Mouse (Mus musculus): ENCODE data around the gene Nkd2. TPM values are rescaled to one million over a fixed set of nuclear protein-coding genes. Genes with fewer than 3 reads are reported as not detected.

Nkd2 gene
- polyA plus RNA-seq (2016; fragmentation: Nextera tagmentation; extraction: Ambion mirVana) = 0.21 and 0.42 TPM in 2 replicates

DNA sequence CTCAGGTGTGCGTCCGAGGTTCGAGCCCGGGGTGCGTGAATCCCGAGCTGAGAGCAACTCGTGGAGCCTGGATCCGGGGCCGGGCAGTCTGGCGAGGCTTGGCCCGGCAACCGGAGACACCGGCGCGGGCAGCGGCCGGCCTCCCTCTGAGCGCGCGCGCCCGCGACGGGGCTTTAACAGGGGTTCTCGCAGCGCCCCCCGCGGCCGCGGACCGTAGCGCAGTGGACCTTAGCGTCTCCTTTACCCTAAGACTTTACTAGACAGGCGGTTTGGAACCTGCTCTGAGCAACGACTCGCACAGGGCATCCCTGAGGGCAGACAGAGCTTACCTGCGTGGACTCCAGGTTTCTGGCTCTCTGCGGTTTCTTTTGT lies at the start of gene Nkd2:
Nkd2 (minus strand) TSS at position 167 of the 372 bp plus-strand sequence.
- WGBS (ENCODE audit: insufficient replicate concordance) = under 1% methylated on average over 30 of the region's 38 CpGs
- Histone ChIP-seq H3K4me1 (peaks cover 7% of the 10 kb centered on the region), H3K9me3 (replicated peaks) (no peaks in the 10 kb centered on the region), H3K27ac (no peak within 1 kb of the TSS), H3K9ac (0 out of 2 replicates have a peak within 1 kb of the TSS, but pooled peaks have one; percentile 34), H3K27me3 (replicated peaks) (peaks cover 67% of the 10 kb centered on the region), H3K4me2 (peak within 1 kb of the TSS; percentile 76), H3K36me3 (no peaks in the 10 kb centered on the region), H3K4me3 (peak within 1 kb of the TSS; percentile 53)
- ATAC-seq = peak; percentile 40; the same call in 1 of the 2 replicates

DNA sequence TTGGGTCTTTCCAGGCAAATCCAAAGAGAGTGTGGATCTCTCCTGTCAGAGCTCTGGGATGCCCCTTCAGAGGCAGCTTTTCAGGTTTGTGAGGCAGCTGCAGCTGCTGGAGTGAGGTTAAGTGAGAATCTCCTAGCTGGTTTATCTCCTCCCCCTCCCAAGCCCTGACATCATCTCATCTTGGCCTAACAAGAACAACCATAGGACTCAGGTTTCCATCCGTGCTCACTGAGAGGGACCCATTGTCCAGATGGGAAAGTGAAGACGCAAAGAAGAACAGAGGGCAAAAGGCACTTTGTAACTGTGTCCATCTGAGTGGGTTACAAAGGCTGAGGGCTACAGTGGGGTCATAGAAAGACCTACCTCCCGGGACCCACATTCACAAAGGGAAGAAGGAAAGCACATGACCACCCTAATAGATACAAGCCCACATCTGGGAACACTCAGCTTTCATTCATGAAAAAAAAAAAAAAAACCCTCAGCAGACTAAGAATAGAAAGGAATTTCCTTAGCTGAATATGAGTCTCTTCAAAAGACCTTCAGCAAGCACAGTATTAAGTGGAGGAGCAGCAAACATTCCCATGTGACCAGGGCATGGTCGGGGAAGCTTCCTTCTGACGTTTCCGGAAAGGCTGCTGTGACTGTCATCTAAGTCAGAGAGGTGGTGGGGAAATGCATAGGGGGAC lies 45.2 kb upstream of the Nkd2 start:
- no peak for ATAC-seq
- 43% methylated on average over 6 of the region's 6 CpGs for WGBS (ENCODE audit: insufficient replicate concordance)

DNA sequence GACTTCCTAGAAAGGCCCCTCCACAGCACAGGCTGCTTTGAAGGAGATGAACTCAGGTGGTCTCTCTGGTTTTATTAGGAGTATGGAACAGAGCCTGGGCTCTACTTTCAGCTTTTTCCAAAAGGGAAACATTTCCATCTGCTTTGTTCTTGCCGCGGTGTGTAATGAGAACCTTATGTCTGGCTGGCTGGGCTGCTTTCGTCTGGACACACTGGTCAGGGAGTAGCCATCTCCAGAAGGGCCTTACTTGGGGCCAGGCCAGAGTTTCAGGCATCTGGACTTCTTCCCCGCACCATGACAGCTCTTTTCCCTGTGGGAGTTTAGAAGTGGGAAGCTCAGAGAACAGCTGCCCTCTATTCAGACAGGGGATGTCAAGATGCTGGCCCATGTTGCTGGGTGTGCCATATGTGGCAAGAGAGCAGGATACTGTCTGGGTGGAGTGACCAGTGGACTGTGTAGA lies 40.0 kb upstream of the Nkd2 start:
- no peaks in the 10 kb centered on the region for H3K27me3 ChIP-seq (replicated peaks)
- 59% methylated on average over 4 of the region's 4 CpGs for WGBS (ENCODE audit: insufficient replicate concordance)
- H3K4me1 ChIP-seq = no peaks in the 10 kb centered on the region
- no peak overlapping the region for H3K4me3 ChIP-seq
- H3K36me3 ChIP-seq = no peaks in the 10 kb centered on the region
- H3K9ac ChIP-seq = no peak overlapping the region
- ATAC-seq = no peak
- no peak overlapping the region for H3K27ac ChIP-seq
- no peaks in the 10 kb centered on the region for H3K9me3 ChIP-seq (replicated peaks)
- no peak overlapping the region for H3K4me2 ChIP-seq

More for the DNA sequence above, 45.2 kb upstream of the Nkd2 start:
- Histone ChIP-seq H3K4me1 (no peaks in the 10 kb centered on the region), H3K9ac (no peak overlapping the region), H3K36me3 (no peaks in the 10 kb centered on the region), H3K4me2 (no peak overlapping the region), H3K27me3 (replicated peaks) (no peaks in the 10 kb centered on the region), H3K4me3 (no peak overlapping the region), H3K9me3 (replicated peaks) (no peaks in the 10 kb centered on the region), H3K27ac (no peak overlapping the region)

- ATAC-seq = no peak
- no peak overlapping the region for H3K4me2 ChIP-seq
- no peaks in the 10 kb centered on the region for H3K9me3 ChIP-seq (replicated peaks)
- H3K4me3 ChIP-seq = no peak overlapping the region
- H3K27me3 ChIP-seq (replicated peaks) = no peaks in the 10 kb centered on the region
- H3K4me1 ChIP-seq = no peaks in the 10 kb centered on the region
- H3K36me3 ChIP-seq = no peaks in the 10 kb centered on the region
- 55% methylated on average over 5 of the region's 5 CpGs for WGBS (ENCODE audit: insufficient replicate concordance)
- no peak overlapping the region for H3K27ac ChIP-seq
- no peak overlapping the region for H3K9ac ChIP-seq
These were observed 39.2 kb upstream of the Nkd2 start for GRCm38 (mm10) chr13:73886601-73887000.

GRCm38 (mm10) chr13:73886066-73886465 lies 38.6 kb upstream of the Nkd2 start:
- Histone ChIP-seq H3K9me3 (replicated peaks) (no peaks in the 10 kb centered on the region), H3K27me3 (replicated peaks) (no peaks in the 10 kb centered on the region), H3K36me3 (no peaks in the 10 kb centered on the region), H3K4me1 (no peaks in the 10 kb centered on the region), H3K27ac (no peak overlapping the region), H3K9ac (no peak overlapping the region), H3K4me3 (no peak overlapping the region), H3K4me2 (no peak overlapping the region)
- WGBS (ENCODE audit: insufficient replicate concordance) = 58% methylated on average over 4 of the region's 4 CpGs
- no peak for ATAC-seq

- H3K36me3 ChIP-seq = no peaks in the 10 kb centered on the region
- H3K4me1 ChIP-seq = no peaks in the 10 kb centered on the region
- H3K27me3 ChIP-seq (replicated peaks) = no peaks in the 10 kb centered on the region
- H3K4me3 ChIP-seq = no peak overlapping the region
- H3K27ac ChIP-seq = no peak overlapping the region
- no peaks in the 10 kb centered on the region for H3K9me3 ChIP-seq (replicated peaks)
- H3K9ac ChIP-seq = no peak overlapping the region
- no peak for ATAC-seq
- H3K4me2 ChIP-seq = no peak overlapping the region
- 63% methylated on average over 4 of the region's 4 CpGs for WGBS (ENCODE audit: insufficient replicate concordance)
These were observed 38.2 kb upstream of the Nkd2 start for GRCm38 (mm10) chr13:73885656-73886055.

DNA sequence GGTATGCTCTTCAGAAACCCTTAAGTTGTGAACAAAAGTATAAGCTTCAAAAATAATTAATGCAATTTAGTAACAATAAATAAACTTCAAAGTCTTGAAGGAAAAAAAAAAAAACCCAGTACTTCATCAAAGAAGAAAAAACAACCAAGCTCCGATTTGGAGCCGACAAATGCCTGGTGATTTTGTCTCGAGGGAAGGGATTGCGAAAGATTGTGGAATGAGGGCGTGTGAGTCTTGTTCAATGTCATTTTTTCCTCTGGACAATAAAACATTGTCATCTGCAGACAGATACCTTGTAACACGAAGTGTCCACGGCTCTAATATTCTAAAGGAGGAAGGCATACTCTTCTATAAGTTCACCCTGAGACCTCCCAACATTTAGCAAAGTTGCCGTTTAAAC lies 33.9 kb upstream of the Nkd2 start:
- Histone ChIP-seq H3K4me1 (no peaks in the 10 kb centered on the region), H3K4me3 (no peak overlapping the region), H3K9ac (no peak overlapping the region), H3K9me3 (replicated peaks) (no peaks in the 10 kb centered on the region), H3K27ac (no peak overlapping the region), H3K36me3 (no peaks in the 10 kb centered on the region), H3K4me2 (no peak overlapping the region), H3K27me3 (replicated peaks) (no peaks in the 10 kb centered on the region)
- no peak for ATAC-seq
- WGBS (ENCODE audit: insufficient replicate concordance) = 67% methylated on average over 8 of the region's 8 CpGs

- whole genome bisulfite sequencing (ENCODE audit: insufficient replicate concordance) = 67% methylated on average over 5 of the region's 5 CpGs
- no peak overlapping the region for H3K9ac ChIP-seq
- H3K4me3 ChIP-seq = no peak overlapping the region
- no peaks in the 10 kb centered on the region for H3K36me3 ChIP-seq
- ATAC-seq = no peak
- H3K9me3 ChIP-seq (replicated peaks) = no peaks in the 10 kb centered on the region
- H3K27ac ChIP-seq = no peak overlapping the region
- no peak overlapping the region for H3K4me2 ChIP-seq
- no peaks in the 10 kb centered on the region for H3K4me1 ChIP-seq
- no peaks in the 10 kb centered on the region for H3K27me3 ChIP-seq (replicated peaks)
These were observed 32.4 kb upstream of the Nkd2 start for GRCm38 (mm10) chr13:73879824-73880223.

DNA sequence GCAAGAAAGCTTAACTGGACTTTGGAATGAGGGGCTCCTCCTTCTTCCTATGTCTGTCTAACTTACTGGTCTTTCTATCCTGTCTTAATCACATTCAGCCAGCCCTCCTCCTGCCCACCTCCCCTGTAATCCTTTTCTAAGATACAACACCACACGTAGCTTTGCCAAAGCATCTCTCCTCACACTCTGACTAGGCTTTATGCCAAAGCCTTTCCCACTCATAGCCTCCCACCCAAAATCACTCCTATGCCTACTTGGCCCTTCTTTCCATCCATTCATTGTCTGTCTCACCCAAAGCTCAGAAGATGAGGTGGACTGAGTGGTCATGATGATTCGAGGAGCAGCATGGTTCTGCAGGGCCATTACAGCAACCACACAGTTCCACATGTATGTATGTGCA lies 24.7 kb upstream of the Nkd2 start:
- Histone ChIP-seq H3K4me2 (no peak overlapping the region), H3K27me3 (replicated peaks) (no peaks in the 10 kb centered on the region; the same call in 1 of the 2 replicates), H3K36me3 (no peaks in the 10 kb centered on the region), H3K4me3 (no peak overlapping the region), H3K4me1 (no peaks in the 10 kb centered on the region), H3K9ac (no peak overlapping the region), H3K27ac (no peak overlapping the region), H3K9me3 (replicated peaks) (no peaks in the 10 kb centered on the region)
- no peak for ATAC-seq
- WGBS (ENCODE audit: insufficient replicate concordance) = 39% methylated on average over 2 of the region's 2 CpGs

DNA sequence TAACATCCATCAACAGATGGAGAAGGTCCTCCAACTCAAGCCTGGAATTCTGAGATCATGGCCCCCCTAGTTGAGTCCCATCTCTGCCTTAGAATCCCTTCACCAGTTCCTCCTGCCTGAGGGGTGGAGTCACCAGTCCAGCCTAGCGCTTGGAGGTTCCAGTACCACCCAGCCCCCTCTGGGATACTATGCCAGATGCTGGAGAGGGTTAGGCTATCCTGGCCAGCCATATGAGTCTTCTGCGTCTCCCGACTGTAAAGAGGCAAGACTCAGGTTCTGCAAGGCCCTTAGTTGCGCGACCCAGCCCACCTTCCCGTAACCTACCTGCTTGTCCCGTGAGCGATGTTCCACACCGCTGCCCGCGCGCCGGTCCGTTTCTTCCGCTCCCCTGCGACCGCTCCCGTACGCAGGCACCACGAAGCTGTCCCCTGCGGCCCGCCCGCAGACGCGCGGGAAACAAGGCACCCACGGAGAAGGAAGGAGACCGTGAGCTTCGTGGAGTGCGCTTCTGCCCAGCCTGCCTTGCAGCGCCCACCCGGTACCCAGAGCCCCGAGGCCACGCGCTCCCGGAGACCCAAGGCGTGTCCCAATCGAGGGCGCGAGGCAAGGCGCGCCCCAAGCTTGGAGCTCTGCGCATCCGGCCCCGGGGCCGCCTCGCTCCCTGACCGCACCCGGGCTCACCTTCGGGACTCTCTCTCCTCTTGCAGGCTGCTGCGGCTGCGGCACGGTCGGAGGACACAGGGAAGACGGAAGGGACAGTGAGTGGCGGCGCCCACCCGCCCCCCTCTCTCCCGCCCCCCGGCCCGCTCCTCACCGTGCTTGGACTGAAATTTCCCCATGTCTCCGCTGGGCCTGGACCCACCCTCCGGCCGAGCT lies 604 bp downstream of the Nkd2 start:
- Histone ChIP-seq H3K27ac (no peak overlapping the region), H3K36me3 (no peaks in the 10 kb centered on the region), H3K4me3 (peak overlapping the region; percentile 53), H3K9ac (0 out of 2 replicates have a peak overlapping the region, but pooled peaks have one; percentile 34), H3K27me3 (replicated peaks) (peaks cover 67% of the 10 kb centered on the region), H3K4me1 (peaks cover 7% of the 10 kb centered on the region), H3K9me3 (replicated peaks) (no peaks in the 10 kb centered on the region), H3K4me2 (peak overlapping the region; percentile 76)
- 2% methylated on average over 53 of the region's 65 CpGs for WGBS (ENCODE audit: insufficient replicate concordance)
- no peak; the same call in 1 of the 2 replicates for ATAC-seq

GRCm38 (mm10) chr13:73842696-73843095 lies 4.7 kb downstream of the Nkd2 start:
- Histone ChIP-seq H3K4me3 (no peak overlapping the region), H3K9me3 (replicated peaks) (no peaks in the 10 kb centered on the region), H3K9ac (no peak overlapping the region), H3K4me2 (no peak overlapping the region), H3K4me1 (peaks cover 7% of the 10 kb centered on the region), H3K36me3 (no peaks in the 10 kb centered on the region), H3K27me3 (replicated peaks) (peaks cover 44% of the 10 kb centered on the region), H3K27ac (no peak overlapping the region)
- no peak for ATAC-seq

GRCm38 (mm10) chr13:73839740-73840139 lies 7.7 kb downstream of the Nkd2 start:
- no peak overlapping the region for H3K9ac ChIP-seq
- no peak overlapping the region for H3K4me3 ChIP-seq
- H3K27ac ChIP-seq = no peak overlapping the region
- H3K4me1 ChIP-seq = no peaks in the 10 kb centered on the region
- WGBS (ENCODE audit: insufficient replicate concordance) = 51% methylated on average over 4 of the region's 4 CpGs
- H3K36me3 ChIP-seq = no peaks in the 10 kb centered on the region
- H3K9me3 ChIP-seq (replicated peaks) = no peaks in the 10 kb centered on the region
- H3K27me3 ChIP-seq (replicated peaks) = peaks cover 15% of the 10 kb centered on the region
- H3K4me2 ChIP-seq = no peak overlapping the region
- ATAC-seq = no peak

Measured in liver, embryonic 12.5 days (tissue).